Mouse (Mus musculus) induced T-regulatory cell, adult 2 months (primary cell): Measurements from ENCODE around the gene Arsb.
"Not testable (repeated sequence)": the region's sequence is repeated elsewhere in the genome, so short reads cannot be mapped to it uniquely, and the experiment has no call there.

Source experiments
- DNase-seq: peaks from one replicate; pipeline ENCODE4 v3.0.0-alpha.2; 2012; ENCODE audit warnings: low read depth

The Arsb gene

DNA sequence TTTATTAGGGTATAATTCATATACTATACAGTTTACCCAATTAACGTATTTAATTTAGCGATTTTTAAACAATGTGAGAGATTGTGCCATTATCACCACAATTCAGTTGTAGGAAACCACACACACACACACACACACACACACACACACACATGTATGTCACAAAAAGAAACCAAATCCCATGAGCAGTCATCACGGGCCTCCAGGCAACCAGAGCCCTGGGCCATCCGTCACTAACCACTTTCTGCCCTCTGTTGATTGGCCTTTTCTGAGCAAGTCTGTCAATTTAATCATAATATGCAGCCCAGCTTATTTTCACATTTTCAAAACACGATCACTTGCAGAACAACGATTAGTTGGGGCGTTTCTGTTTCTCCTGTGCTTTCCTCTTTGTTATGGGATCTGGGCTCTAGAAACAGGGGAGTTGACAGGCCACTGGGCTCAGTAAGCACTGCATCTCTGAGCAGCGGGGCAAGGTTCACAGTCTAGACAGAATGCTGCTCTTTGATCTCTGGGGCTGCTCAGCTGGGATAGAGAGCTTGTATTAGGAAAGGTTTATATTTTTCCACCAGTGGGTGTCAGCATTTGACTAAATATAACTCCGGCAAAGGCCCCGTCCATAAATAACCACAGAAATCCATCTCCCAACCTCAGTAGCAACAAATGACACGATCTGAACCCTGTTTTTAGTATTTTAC, 21.7 kb downstream of the Arsb start:
- DNase-seq, result peak; percentile 48

DNA sequence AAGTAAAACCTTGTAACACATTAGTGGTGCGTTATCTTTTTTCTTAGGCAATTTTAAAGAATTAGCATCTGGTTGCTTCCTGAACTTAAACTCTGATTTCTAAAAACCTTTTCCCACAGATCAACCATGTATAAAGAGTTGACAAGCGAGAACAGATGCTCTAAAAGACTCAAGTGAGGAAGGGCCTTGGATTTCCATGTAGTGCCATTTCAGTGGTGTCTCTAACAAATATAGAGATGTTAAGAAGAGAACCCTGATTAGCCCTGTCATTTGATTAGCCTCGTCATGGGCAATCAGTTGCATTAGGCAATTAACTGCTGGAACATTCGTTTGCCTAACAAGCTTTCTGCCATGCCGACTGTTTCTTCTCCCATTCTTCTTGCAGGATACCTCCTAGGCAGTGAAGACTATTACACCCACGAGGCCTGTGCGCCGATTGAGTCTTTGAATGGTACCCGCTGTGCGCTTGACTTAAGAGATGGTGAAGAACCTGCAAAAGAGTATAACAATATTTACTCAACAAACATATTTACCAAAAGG, 22.3 kb downstream of the Arsb start:
- no peak for DNase-seq

DNA sequence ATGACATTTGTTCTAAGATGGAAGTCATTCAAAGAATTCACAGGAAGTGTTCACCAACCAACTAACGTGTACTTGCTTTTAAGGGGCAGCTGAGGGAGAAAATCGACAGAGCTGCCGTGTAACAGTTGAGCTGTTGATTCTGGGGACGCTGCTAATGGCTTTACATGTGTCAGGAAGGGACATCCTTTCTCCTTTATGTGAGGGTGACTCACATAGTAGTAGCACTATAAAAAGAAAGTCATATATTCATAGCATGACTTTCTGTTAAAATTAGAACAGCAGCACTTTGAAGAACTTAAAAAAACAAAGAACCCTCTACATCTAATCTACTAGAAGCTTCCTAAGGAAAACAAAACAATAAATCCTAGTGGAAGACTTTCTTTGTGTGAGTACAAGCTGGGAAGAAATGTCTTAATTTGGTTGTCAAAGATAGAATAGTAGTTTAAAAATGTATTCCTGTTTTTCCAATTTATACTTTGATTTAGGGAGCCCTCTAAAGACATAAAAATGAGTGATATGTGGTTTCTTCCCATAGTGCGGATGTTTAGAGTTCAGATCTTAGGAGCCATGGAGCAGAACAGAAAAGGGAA, 25.7 kb downstream of the Arsb start:
- no peak for DNase-seq

DNA sequence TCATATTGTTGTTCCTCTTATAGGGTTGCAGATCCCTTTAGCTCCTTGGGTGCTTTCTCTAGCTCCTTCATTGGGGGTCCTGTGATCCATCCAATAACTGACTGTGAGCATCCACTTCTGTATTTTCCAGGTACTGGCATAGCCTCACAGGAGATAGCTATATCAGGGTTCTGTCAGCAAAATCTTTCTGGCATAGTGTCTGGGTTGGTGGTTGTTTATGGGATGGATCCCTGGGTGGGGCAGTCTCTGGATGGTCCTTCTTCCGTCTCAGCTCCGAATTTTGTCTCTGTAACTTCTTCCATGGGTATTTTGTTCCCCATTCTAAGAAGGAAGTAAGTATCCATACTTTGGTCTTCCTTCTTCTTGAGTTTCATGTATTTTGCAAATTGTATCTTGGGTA, 38.9 kb downstream of the Arsb start:
- DNase-seq, result not testable (repeated sequence)

DNA sequence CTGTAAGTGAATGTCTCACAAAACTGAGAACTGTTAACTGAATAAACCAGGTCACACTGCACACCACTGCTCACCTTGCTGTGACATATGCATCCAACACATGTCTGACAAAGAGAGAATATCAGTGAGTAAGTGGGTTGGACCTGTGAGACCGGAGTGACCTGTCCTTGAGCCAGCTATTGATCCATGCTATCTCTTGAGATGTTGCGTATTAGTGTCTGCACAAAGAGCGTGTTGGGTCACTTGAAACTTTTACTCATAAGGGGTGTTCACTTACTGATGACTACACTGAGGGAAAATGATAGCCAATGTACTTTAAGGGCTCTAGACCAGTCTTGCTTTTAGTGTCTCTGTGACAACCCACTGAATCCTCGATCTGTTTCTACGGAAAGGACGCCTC, 42.7 kb downstream of the Arsb start:
- DNase-seq, result no peak

DNA sequence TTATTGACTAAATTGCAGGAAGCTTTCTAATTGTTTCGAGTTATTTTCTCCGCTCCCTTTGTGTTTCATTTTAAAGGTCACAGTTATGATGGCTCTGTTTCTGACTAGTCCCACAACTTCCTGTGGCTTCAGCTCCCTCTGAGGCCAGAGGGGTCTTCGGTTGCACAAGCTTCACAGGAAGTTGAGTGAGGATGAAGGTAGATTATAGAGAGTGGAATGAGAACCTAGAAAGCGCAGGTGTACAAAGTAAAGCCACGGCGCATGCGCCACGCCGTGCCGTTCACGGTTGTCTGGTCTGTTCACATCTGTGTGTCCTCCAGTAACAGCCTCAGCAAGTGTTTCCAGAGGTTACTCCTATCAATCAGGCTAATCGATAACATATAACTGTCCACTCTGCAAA, 43.2 kb downstream of the Arsb start:
- DNase-seq, result peak; percentile 55

DNA sequence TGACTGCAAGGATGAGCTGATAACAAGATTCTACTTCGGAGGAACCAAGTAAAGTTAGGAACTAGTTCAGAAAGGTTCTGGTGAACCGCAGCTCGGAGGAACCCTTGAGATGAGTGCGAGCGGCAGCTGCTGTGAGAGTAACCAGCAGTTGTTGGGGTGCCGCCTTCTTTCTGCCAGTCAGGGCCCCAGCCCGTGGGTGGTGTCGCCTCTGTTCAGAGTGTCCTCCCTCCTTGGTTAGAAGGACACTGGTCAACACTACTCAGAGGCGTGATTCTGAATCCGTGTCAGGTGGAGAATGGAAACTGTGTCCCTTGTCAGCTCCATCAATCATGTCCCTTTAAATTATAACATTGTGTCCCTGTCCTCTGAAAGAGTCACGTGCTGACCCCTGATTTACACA, 43.7 kb downstream of the Arsb start:
- DNase-seq, result no peak

DNA sequence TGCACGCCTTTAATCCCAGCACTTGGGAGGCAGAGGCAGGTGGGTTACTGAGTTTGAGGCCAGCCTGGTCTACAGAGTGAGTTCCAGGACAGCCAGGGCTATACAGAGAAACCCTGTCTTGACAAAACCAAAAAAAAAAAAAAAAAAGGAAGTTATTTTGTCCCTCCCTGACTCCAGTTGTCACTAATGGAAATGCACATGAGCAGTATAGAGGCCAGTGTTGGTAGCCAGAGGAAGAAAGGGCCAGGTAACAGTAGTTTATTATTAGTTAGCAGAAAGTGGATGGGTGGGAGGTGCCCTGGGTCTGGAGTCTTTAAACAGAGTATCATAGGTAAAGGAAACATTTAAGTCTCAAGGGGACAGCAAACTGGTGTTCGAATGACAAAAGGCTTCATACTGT, 44.7 kb downstream of the Arsb start:
- DNase-seq, result no peak

DNA sequence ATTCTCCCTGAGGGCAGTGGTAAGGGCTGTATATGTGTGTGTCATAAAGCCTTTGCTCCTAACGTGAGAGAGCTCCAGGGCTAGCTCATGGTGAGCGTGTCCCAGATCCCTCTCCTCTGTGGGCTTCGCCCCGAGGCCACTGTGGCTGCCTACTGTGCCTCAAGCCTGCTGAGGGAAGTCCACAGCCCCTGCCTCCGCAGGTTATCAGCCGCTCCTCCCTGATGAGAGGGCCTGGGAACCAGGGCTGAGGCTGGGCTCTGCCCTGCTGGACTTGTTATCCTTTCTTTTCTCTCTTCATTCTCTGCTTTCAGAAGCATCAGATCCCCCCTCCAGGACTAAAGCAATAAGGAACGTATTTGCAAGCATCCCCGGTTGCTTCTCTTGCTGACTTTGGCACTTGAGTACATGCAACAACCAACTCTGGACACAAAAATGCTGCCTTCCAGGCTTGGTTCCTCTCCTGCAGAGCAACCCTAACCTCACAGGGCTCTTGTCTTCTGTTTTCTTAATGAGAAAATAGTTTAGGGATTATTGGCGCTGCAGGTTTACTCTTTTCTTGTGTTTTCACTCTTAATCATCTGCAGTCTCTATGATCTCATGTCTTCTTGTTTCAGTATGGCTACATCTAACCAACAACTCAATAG, 45.4 kb downstream of the Arsb start:
- peak; percentile 6 for DNase-seq

DNA sequence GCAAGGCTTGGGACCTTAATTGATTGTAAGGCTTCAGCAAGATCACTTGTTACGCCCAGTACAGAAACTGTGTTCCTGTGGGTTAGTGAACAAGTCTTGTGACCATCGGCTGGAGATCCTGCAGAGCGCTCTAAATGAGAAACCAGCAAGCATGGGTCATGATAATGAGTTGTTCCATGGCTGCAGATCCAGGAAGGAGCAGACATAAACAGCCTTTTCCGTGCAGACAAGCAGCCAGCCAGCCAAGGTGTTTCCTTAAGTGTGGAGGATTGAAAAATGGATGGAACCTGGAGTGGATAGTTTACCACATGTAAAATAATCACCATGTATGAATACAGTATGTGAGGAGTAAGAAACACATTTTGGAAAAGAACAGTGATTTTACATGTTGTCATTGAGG, 48.7 kb downstream of the Arsb start:
- no peak for DNase-seq

DNA sequence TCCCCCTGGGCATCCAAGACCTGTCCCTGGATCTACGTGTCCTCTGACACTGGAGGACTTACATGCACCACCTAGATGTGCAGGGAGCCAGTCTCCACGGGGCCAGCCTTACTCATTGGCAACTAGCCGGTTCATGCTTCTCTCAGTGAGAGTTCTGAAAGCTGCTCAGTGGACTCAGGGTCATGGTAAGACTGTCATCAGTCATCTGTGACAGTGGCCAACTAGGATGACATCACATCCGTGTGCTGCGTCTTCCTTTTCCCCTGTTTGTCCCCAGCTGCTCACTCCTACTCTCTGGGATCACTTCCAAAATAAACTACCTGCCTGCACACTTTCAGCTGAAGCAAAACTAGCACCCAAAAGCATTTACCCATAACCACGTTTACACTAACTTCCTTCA, 50.6 kb downstream of the Arsb start:
- DNase-seq, result no peak

DNA sequence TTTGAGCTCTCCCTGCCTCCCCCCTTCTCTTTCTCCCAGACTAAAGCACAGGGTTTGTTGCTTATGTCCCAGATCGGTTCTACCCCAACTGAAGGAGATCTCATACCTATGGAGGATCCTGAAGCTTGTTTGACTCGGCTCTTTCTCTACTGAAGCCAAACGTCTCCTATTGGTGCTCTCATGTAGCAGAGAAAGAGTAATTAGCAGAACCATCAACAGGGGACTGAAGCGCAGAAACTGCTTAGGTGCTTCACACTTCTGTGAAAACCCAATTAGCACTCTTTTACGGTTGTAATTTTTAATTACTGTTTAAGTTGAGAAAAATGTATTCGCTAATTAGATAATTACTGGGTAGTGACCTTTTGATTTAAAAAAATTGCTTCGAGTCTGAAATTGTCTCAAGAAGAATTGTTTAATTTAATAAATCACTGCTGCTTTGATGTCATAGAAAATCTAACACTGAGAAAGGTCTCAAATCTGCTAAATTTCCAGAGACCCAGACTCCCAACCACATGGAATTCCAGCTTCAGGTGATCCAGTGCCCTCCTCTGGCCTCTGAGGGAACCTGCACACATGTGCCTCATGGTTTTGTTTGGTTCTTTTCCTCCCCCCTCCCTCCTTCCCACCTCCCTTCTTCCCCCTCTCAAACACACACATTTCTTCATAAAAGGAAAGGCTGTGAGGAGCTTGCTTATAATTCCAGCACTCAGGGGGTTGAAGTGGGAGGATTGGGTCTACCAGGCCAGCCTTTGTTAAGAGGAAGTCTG, 54.5 kb downstream of the Arsb start:
- DNase-seq, result no peak

DNA sequence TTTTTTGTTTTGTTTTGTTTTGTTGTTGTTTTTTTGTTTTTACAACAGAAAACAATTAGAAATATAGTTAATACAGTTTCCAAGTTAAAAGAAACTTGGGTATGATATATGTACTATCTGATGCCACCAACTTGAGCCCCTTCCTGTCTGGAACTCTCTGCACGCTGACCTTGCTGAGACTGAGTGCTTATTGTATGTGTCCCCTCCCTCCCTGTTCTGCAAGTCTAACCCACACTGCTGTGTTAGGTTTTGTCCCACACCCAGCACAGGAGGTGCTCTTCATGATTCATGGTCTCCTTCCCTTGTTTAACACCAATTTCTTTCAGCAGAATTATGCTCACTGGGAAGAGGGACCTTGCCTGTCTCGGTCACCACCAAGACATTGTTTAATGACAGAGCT, 56.3 kb downstream of the Arsb start:
- DNase-seq, result no peak

DNA sequence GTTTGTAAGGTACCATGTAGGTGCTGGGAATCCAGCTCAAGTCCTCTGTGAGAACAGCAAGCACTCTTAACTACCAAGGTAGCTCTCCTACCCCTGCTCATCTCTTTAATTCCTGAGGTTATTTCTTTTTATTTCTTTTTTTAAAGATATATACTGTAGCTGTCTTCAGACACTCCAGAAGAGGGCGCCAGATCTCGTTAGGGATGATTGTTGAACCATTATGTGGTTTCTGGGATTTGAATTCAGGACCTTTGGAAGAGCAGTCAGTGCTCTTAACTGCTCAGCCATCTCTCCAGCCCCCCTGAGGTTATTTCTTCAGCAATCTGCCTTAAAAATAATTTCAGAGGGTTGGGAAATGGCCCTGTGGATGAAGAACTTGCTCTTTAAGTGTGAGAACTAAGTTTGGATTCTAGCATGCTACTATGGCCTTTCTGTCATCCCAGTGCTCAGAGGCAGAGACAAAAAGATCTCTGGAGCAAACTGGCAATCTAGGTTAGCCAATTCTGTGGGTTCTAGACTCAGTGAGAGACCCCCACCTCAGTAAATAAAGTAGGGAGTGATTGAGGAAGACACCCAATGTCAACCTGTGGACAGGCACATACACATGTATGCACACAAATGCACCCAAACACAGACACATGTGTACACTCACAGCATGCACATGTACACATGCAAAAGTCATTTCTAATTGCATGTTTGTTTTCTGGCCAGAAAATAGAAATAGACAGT, 58.3 kb downstream of the Arsb start:
- peak; percentile 6 for DNase-seq

DNA sequence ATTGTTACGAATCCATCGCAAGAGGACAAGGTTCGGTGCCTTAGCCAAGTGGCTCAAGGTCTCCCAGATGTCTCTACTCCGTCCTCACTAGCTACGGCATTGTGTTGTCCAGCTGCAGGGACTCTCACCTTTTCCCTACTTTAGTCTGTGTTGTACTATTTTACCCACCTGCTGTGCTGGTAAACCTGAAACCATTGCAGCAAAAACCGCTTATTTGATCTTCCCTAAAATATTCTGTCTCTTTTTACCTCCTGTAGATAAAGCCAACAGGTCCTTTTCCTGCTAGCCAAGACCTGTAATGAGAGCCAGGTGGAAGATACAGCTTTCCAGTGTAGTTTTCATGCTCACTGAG, 58.8 kb downstream of the Arsb start:
- no peak for DNase-seq

DNA sequence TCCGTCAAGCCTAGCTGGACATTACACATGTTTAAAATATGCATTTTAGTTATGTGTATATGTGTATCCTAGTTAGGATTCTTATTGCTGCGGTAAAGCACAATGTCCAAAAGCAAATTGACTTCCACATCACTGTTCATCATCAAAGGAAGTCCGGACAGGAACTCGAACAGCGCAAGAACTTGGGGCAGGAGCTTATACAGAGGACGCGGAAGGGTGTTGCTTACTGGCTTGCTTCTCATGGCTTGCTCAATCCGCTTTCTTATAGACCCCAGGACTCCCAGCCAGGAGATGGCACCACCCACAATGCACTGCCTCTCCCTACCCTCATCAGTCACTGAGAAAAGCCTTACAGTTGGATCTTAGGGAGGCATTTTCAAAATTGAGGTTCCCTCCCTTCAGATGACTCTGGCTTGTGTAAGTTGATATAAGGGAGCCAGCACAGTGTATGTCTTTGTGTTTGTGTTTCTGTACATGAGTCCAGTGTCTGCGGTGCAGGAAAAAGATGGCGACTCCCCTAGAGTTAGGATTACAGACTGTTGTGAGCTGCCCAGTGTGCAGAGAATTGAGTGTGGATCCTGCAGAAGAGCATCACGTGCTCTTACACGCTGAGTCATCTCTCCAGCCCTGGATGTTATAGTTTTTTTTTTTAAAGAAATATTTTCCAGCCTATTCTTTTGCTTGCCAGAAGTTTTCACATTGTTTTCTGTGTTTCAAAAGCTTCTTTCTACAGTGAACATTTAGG, 66.2 kb downstream of the Arsb start:
- no peak for DNase-seq

DNA sequence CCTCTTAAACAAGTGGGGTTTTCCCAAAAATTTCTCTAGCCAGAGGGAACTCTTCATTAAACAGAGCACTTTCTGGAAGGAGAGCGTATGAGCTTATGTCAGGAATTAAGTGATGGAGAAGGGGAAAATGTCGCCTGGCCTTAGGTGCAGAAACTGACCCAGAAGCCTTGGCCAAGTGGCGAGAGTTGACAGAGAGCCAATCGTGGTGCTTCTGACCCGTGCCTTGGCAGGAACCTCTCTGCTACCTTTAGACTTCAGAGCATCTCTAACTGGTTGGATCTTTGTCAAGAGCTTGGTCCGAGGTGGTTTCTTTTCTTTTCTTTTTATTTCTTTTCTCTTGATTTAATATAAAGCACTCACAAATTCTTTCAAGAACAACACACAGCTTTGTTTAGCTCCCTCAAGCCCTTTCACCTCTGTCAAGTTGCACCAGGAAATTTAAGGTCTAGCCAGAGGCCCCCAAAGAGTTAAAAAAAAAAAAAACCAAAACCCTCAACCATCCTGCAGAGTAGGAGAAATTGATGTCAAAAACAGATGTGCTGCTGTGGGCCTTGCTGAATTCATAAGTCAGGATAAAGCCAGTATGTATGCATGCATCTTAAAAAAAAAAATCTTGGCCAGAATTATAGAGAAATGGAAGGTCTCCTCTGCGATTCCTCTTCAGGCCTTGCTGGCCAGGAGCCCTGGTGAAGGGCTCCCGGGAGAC, 67.2 kb downstream of the Arsb start:
- no peak for DNase-seq

DNA sequence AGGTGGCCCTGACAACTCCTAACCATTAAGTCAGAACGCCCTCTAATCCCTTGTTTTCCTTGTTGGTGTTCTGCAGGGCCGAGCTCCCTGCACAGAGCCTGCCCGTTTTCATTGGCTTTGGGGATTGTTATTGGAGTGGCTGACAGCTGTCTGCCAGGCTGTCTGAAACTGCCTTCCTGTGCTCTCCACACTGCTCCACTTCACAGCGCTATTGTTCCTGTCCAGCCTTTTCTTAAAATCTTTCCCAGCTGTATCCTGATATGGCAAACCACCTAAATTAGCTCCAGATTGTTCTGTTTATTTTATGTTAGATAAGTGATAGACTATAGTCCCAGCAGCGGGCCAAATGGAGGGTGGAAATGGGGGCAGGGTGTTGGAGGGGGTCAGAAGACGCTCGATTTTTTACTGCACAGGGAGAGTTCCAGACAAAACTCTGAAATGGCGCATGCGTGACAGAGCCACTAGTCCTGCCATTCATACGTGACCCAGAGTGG, 67.8 kb downstream of the Arsb start:
- DNase-seq, result no peak

DNA sequence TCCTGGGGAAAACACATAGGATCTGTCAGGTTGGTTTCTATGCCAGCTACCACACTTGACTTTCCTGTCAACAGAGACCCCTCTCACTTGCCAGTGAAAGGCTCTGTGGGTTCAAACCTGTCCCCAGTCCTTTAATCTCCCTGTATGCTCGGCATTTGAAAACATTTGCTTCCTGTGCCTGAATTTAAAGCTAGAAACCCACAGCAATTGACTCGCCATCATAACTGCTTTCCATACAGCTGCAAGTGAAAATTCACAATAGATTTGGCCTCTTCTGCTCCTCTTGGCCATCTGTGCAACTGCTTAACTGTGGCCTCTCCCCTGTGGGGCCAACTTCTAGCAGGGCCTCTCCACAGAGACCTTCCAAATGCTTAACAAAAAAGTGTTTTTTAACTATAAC, 68.3 kb downstream of the Arsb start:
- no peak for DNase-seq

DNA sequence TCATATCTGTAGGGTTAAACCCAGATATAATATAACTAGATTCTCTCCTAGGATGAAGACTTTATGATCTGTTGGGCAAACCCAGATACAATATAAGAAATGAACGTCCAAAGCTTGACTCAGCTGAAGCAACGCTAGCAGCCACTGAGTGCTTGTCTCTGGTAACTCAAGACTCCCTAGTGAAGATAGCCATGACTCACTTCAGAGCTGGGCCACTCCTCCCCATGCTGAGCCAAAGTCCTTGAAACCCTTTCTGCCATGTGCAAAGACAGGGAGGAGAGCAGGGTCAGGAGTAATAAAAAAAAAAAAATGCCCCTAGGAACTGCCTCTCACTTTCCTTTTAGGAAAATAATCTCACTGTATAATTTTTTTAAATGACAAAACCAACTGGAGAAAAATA, 68.7 kb downstream of the Arsb start:
- no peak for DNase-seq
